Mouse (Mus musculus) stomach, postnatal 0 days (tissue): ENCODE measurements at regions not wholly inside any gene's neighbourhood (a gene's known extent, or its start where the extent isn't known, plus 50 kb on each side); places are given as distances from the start of the nearest gene placed in this dataset.

ENCODE experiments used
- CTCF ChIP-seq: IDR thresholded peaks from 2 replicates; pipeline ENCODE4 v1.5.1; 2016; ENCODE audit warnings: antibody characterized with exemption, low read depth, mild to moderate bottlenecking, moderate library complexity
- EP300 ChIP-seq: optimal IDR thresholded peaks from 2 replicates; pipeline ENCODE3; 2016; ENCODE audit warnings: antibody characterized with exemption

GRCm38 (mm10) chr12:77739047-77739760 is 454.8 kb upstream of the Gm6657 start:
- TF ChIP-seq CTCF (no peak), EP300 (no peak)
